Mouse (Mus musculus): ENCODE measurements at regions not wholly inside any gene's neighbourhood (a gene's known extent, or its start where the extent isn't known, plus 50 kb on each side); places are given as distances from the start of the nearest gene placed in this dataset.

DNA sequence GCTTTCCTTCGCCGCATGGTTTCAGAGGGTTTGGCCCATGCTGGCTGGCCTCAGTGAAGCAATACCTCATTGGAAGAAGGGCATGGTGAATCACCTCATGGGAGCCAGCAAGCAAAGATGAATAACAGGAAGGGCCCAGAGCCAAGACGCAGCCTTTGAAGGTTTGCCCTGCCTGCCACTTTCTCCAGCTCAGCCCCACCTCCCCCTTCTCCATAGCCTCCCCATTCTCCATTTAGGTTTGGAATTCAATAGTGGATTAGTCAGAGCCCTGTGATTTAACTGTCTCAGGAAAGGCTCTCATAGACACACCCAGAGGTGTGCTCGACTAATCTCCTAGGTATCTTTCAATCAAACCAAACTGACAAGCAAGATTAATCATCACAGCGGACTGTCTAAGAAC lies 201.0 kb downstream of the H2al1j start:
- no peak for TF ChIP-seq GATA1 (IDR thresholded peaks at IDR 0.05; ENCODE audit: borderline replicate concordance, low read length)
- TF ChIP-seq FLI1 (IDR thresholded peaks at IDR 0.05; ENCODE audit: low read length), result no peak
